Mouse (Mus musculus) intestine, embryonic 14.5 days (tissue): ENCODE results near the gene Apba3. TPM values are rescaled to one million over a fixed set of nuclear protein-coding genes. Genes with fewer than 3 reads are reported as not detected.

ENCODE experiments used
- ATAC-seq: fragments of 200-750 bp; cut with Nextera tagmentation; replicated peaks from 2 replicates; pipeline ENCODE4 v1.8.0; 2017; ENCODE audit warnings: low read depth, moderate number of reproducible peaks, moderate TSS enrichment, moderate library complexity; ENCODE audit not compliant: low FRiP score, low TSS enrichment
- DNase-seq: peaks from one replicate; pipeline ENCODE4 v3.0.0-alpha.2; 2018; ENCODE audit warnings: low spot score
- H3K27ac ChIP-seq: fragments of 300-500 bp; sonication (generic); 2 replicates; pipeline ENCODE4 v1.5.1; 2014; ENCODE audit warnings: low read depth, mild to moderate bottlenecking, control low read depth
- H3K27me3 ChIP-seq: fragments of 300-500 bp; sonication (generic); replicated peaks from 2 replicates; pipeline ENCODE4 v1.6.1; 2014; ENCODE audit warnings: low read length, control low read depth; ENCODE audit not compliant: control insufficient read depth, insufficient read depth
- H3K36me3 ChIP-seq: fragments of 300-500 bp; sonication (generic); 2 replicates; pipeline ENCODE4 v1.6.1; 2014; ENCODE audit warnings: low read length, control low read depth; ENCODE audit not compliant: control insufficient read depth, insufficient read depth
- H3K4me1 ChIP-seq: fragments of 300-500 bp; sonication (generic); replicated peaks from 2 replicates; pipeline ENCODE4 v1.6.1; 2014; ENCODE audit warnings: low read length, control low read depth, mixed read lengths; ENCODE audit not compliant: control insufficient read depth, insufficient read depth
- H3K4me2 ChIP-seq: fragments of 300-500 bp; sonication (generic); 2 replicates; pipeline ENCODE4 v1.6.1; 2014; ENCODE audit warnings: low read length
- H3K4me3 ChIP-seq: fragments of 300-500 bp; sonication (generic); 2 replicates; pipeline ENCODE4 v1.5.1; 2014; ENCODE audit warnings: low read depth, low read length, control low read depth, mixed read lengths
- H3K9ac ChIP-seq: fragments of 300-500 bp; sonication (generic); 2 replicates; pipeline ENCODE4 v1.6.1; 2014; ENCODE audit warnings: mild to moderate bottlenecking, low read length
- H3K9me3 ChIP-seq: fragments of 300-500 bp; sonication (generic); 2 replicates; pipeline ENCODE4 v1.6.1; 2016; ENCODE audit warnings: low read length, control low read depth; ENCODE audit not compliant: control insufficient read depth
- WGBS: fragments of 180-500 bp; shearing (Covaris S2); extraction: QIAGEN DNeasy Blood & Tissue Kit; methylation state at CpG from one replicate; pipeline ENCODE4 v1.1.7; 2014; 5-methylcytosine and 5-hydroxymethylcytosine counted together
- microRNA-seq: library from miRNA; unstranded; fragments of <30 nt; microRNA quantifications from one replicate; pipeline ENCODE4, GENCODE M21; 2016
- polyA plus RNA-seq: library from polyadenylated mRNA; unstranded; fragments of >200 nt; fragmentation: Nextera tagmentation; extraction: Ambion mirVana; gene quantifications from 2 replicates; pipeline ENCODE4 v1.2.1, GENCODE M21; 2014

Gene Apba3
- polyA plus RNA-seq, 1 experiment from 2014 or later = 51.0 TPM

DNA sequence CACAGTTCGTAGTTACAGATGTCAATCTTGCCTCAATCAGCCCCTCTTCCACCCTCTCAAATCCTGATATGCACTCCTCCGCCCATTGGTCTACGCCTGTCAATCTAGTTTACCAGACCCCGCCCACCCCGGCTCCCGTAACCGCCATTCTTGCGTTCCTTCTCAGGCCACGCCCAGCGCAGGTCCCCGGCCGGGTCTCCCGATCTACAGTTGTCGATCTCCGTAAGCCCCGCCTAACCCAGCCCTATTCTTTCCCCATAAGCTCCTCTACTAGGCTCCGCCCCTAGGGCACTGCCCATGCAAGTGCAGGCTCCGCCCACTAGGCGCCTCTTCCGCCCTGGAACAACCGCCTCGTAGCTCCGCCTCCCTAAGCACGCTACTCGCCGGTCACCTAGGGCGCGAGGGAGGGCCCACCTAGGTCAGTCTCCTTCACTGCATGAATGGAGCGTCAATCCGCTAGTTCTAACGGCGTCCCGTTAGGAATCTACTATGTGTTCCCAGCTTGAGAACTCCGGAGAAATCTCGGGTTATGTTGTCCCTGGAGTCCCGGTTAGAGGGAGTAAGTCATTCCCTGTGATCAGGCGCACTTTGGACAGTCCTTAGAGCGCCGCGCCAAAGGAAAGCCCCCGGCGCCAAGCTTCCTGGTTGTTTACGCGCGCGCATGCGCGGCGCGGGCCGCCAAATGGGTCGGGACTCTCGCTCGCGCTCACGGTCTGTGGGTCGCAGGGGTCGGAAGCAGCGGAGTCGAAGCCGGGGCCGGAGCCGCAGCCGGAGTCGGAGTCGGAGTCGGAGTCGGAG is 54.0 kb downstream of the Apba3 start, which contains the start of gene Cactin:
Gene Cactin, plus strand, starts transcription at position 554 of the 798 bp plus-strand sequence.
- Histone ChIP-seq H3K4me1 (peaks cover 31% of the 10 kb centered on the region), H3K4me2 (peak within 1 kb of the TSS; percentile 94), H3K9ac (peak within 1 kb of the TSS; percentile 89), H3K27ac (peak within 1 kb of the TSS; percentile 88), H3K9me3 (no peaks in the 10 kb centered on the region), H3K36me3 (peaks cover 47% of the 10 kb centered on the region), H3K27me3 (no peaks in the 10 kb centered on the region), H3K4me3 (peak within 1 kb of the TSS; percentile 97)
- under 1% methylated on average over 68 of the region's 68 CpGs for WGBS
- peak; percentile 98 for DNase-seq
- ATAC-seq = peak; percentile 91

DNA sequence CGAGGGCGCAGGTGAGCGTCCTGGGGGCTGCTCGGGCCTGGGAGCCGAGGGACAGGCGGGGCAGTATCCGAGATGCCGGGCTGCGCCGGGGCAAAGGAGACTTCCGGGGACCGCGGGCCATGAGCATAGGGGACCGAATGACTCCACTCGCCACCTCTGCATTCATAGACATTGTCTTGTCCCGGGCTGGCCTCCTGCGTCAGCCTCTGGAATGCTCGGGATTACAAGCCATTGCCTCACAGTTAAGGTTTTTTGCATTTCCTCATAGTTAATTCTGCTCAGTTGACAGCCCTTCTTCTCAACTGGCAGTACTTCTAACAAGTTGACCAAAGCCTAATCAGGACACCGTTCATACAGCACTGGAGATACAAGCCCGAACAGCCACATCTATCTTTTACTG is 54.7 kb downstream of the Apba3 start:
- ATAC-seq (peak; percentile 0; the same call in 1 of the 2 replicates), DNase-seq (no peak)
- Histone ChIP-seq H3K4me2 (peak overlapping the region; percentile 94), H3K4me3 (peak overlapping the region; percentile 97), H3K9ac (peak overlapping the region; percentile 89), H3K9me3 (no peaks in the 10 kb centered on the region), H3K27me3 (no peaks in the 10 kb centered on the region), H3K27ac (peak overlapping the region; percentile 88), H3K36me3 (peaks cover 48% of the 10 kb centered on the region), H3K4me1 (peaks cover 29% of the 10 kb centered on the region)
- whole genome bisulfite sequencing = 3% methylated on average over 20 of the region's 20 CpGs

DNA sequence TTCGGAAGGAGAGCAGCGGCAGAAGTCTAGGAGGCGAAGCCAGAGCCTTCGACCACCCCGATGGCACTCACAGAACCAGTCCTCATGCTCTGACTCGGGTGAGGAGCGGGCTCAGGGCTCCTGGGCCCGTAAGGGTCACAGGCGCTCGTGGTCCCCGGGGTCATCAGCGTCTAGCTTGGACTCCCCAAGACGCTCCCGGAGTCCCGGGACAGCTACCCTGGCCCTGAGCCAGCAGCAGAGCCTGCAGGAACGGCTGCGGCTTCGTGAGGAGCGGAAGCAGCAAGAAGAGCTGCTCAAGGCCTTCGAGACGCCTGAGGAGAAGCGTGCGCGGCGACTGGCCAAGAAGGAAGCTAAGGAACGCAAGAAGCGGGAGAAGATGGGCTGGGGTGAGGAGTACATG is 55.7 kb downstream of the Apba3 start:
- peak overlapping the region; percentile 97; the same call in 1 of the 2 replicates for H3K4me3 ChIP-seq
- H3K9ac ChIP-seq = no peak overlapping the region
- 94% methylated on average over 27 of the region's 27 CpGs for WGBS
- H3K4me2 ChIP-seq = no peak overlapping the region
- ATAC-seq = no peak
- H3K9me3 ChIP-seq = no peaks in the 10 kb centered on the region
- no peaks in the 10 kb centered on the region for H3K27me3 ChIP-seq
- peaks cover 22% of the 10 kb centered on the region for H3K4me1 ChIP-seq
- H3K27ac ChIP-seq = no peak overlapping the region
- H3K36me3 ChIP-seq = peaks cover 57% of the 10 kb centered on the region
- DNase-seq = no peak

Small RNA genes within 50 kb of the gene (microRNA-seq; reads per million reads assigned to microRNA genes)
- 6.9 reads per million, percentile 37 among the genes with 10 or more reads in this experiment for gene Mir3057

Other genes starting within 250 kb of the Apba3 start
- gene Diras1, start 241.3 kb upstream of the Apba3 start, polyA plus RNA-seq = 0.65 and 1.0 TPM in 2 replicates
- 13.1 and 13.7 TPM in 2 replicates for gene Slc39a3, start 229.5 kb upstream of the Apba3 start, polyA plus RNA-seq
- 171 and 181 TPM in 2 replicates for gene Sgta, start 206.8 kb upstream of the Apba3 start, polyA plus RNA-seq
- 53.2 and 54.1 TPM in 2 replicates for gene Thop1, start 196.9 kb upstream of the Apba3 start, polyA plus RNA-seq
- gene Creb3l3, start 168.1 kb upstream of the Apba3 start, polyA plus RNA-seq = 0.65 and 1.0 TPM in 2 replicates
- gene Map2k2, start 161.0 kb upstream of the Apba3 start, polyA plus RNA-seq = 174 and 185 TPM in 2 replicates
- gene Zbtb7a, start 131.7 kb upstream of the Apba3 start, polyA plus RNA-seq = 23.2 and 28.7 TPM in 2 replicates
- gene Pias4, start 99.0 kb upstream of the Apba3 start, polyA plus RNA-seq = 40.8 and 43.3 TPM in 2 replicates
- gene Eef2, start 90.3 kb upstream of the Apba3 start, polyA plus RNA-seq = 484 and 490 TPM in 2 replicates
- 57.8 and 58.8 TPM in 2 replicates for gene Dapk3, start 84.0 kb upstream of the Apba3 start, polyA plus RNA-seq
- not detected in 2 replicates for gene 4930442H23Rik, start 83.1 kb upstream of the Apba3 start, polyA plus RNA-seq
- 0.22 TPM in 2 replicates for gene Nmrk2, start 64.9 kb upstream of the Apba3 start, polyA plus RNA-seq
- 2.2 and 2.8 TPM in 2 replicates for gene Atcay, start 36.1 kb upstream of the Apba3 start, polyA plus RNA-seq
- gene Zfr2, start 33.8 kb upstream of the Apba3 start, polyA plus RNA-seq = 6.9 and 8.1 TPM in 2 replicates
- gene Matk, start 14.0 kb upstream of the Apba3 start, polyA plus RNA-seq = 2.5 and 4.1 TPM in 2 replicates
- 253 and 260 TPM in 2 replicates for gene Mrpl54, start within 50 bp of the Apba3 start, polyA plus RNA-seq
- 35.1 and 44.4 TPM in 2 replicates for gene Tjp3, start 24.6 kb downstream of the Apba3 start, polyA plus RNA-seq
- gene Pip5k1c, start 26.0 kb downstream of the Apba3 start, polyA plus RNA-seq = 57.3 and 57.5 TPM in 2 replicates
- gene Cactin, start 54.1 kb downstream of the Apba3 start, polyA plus RNA-seq = 26.0 and 27.7 TPM in 2 replicates
- gene Tbxa2r, start 61.8 kb downstream of the Apba3 start, polyA plus RNA-seq = 22.3 and 23.6 TPM in 2 replicates
- gene Gipc3, start 76.3 kb downstream of the Apba3 start, polyA plus RNA-seq = 0.07 and 0.11 TPM in 2 replicates
- 85.0 and 86.8 TPM in 2 replicates for gene Hmg20b, start 83.5 kb downstream of the Apba3 start, polyA plus RNA-seq
- 4.8 and 6.9 TPM in 2 replicates for gene Mfsd12, start 90.5 kb downstream of the Apba3 start, polyA plus RNA-seq
- gene 4930404N11Rik, start 98.9 kb downstream of the Apba3 start, polyA plus RNA-seq = 0.58 and 0.59 TPM in 2 replicates
- 93.3 and 93.9 TPM in 2 replicates for gene Fzr1, start 111.6 kb downstream of the Apba3 start, polyA plus RNA-seq
- 70.7 and 70.8 TPM in 2 replicates for gene Dohh, start 117.5 kb downstream of the Apba3 start, polyA plus RNA-seq
- gene Gm48551, start 117.5 kb downstream of the Apba3 start, polyA plus RNA-seq = 2.4 and 4.2 TPM in 2 replicates
- gene Gm48552, start 122.0 kb downstream of the Apba3 start, polyA plus RNA-seq = 0.37 and 0.44 TPM in 2 replicates
- gene Smim24, start 126.1 kb downstream of the Apba3 start, polyA plus RNA-seq = 99.8 and 125 TPM in 2 replicates
- 52.4 and 57.2 TPM in 2 replicates for gene Nfic, start 188.7 kb downstream of the Apba3 start, polyA plus RNA-seq
- 1.3 and 1.8 TPM in 2 replicates for gene Celf5, start 215.7 kb downstream of the Apba3 start, polyA plus RNA-seq
- gene Ncln, start 229.4 kb downstream of the Apba3 start, polyA plus RNA-seq = 82.4 and 99.0 TPM in 2 replicates
- gene S1pr4, start 233.2 kb downstream of the Apba3 start, polyA plus RNA-seq = 0.53 and 0.65 TPM in 2 replicates